Mouse (Mus musculus) erythroblast, embryonic 14.5 days (primary cell): ENCODE results near the gene Kif27.

Experiments used
- GATA1 ChIP-seq: IDR thresholded peaks from 2 replicates; pipeline ENCODE4 v1.6.1; 2012; ENCODE audit warnings: low read length, inconsistent platforms, mixed read lengths
- TAL1 ChIP-seq: IDR thresholded peaks from 3 replicates; pipeline ENCODE4 v1.6.1; 2012; ENCODE audit warnings: low read length, inconsistent platforms, mixed read lengths

GRCm38 (mm10) chr13:58301961-58302360, 57.0 kb downstream of the Kif27 start:
- TF ChIP-seq GATA1 (no peak), TAL1 (no peak)
